Mouse (Mus musculus): ENCODE results near the gene Plcb4.

Gene Plcb4

GRCm38 (mm10) chr2:135761226-135761802 is 102.5 kb downstream of the Plcb4 start:
- DNase-seq: no peak

- DNase-seq: peak; percentile 23
These were observed 105.9 kb downstream of the Plcb4 start for GRCm38 (mm10) chr2:135764706-135765105.

GRCm38 (mm10) chr2:135766471-135767063 is 107.8 kb downstream of the Plcb4 start:
- DNase-seq: no peak

- DNase-seq: no peak
These were observed 108.7 kb downstream of the Plcb4 start for GRCm38 (mm10) chr2:135767535-135767934.

GRCm38 (mm10) chr2:135769701-135770100 is 110.9 kb downstream of the Plcb4 start:
- DNase-seq: no peak

- no peak for DNase-seq
These were observed 111.4 kb downstream of the Plcb4 start for GRCm38 (mm10) chr2:135770226-135770625.

- DNase-seq: peak; percentile 45
These were observed 114.6 kb downstream of the Plcb4 start for GRCm38 (mm10) chr2:135773194-135773972.

GRCm38 (mm10) chr2:135775026-135775425 is 116.2 kb downstream of the Plcb4 start:
- no peak for DNase-seq

GRCm38 (mm10) chr2:135776131-135776775 is 117.4 kb downstream of the Plcb4 start:
- no peak for DNase-seq

- no peak for DNase-seq
These were observed 122.6 kb downstream of the Plcb4 start for GRCm38 (mm10) chr2:135781391-135781790.

- no peak for DNase-seq
These were observed 128.6 kb downstream of the Plcb4 start for GRCm38 (mm10) chr2:135787415-135787814.

- no peak for DNase-seq
These were observed 134.1 kb downstream of the Plcb4 start for GRCm38 (mm10) chr2:135792907-135793306.

- no peak for DNase-seq
These were observed 137.9 kb downstream of the Plcb4 start for GRCm38 (mm10) chr2:135796684-135797083.

GRCm38 (mm10) chr2:135797677-135798546 is 139.1 kb downstream of the Plcb4 start:
- peak; percentile 29 for DNase-seq

GRCm38 (mm10) chr2:135799149-135799770 is 140.4 kb downstream of the Plcb4 start:
- no peak for DNase-seq

- no peak for DNase-seq
These were observed 141.6 kb downstream of the Plcb4 start for GRCm38 (mm10) chr2:135800385-135800784.

- DNase-seq: no peak
These were observed 144.2 kb downstream of the Plcb4 start for GRCm38 (mm10) chr2:135802878-135803450.

- DNase-seq: no peak
These were observed 147.2 kb downstream of the Plcb4 start for GRCm38 (mm10) chr2:135805748-135806685.

GRCm38 (mm10) chr2:135808342-135808741 is 149.5 kb downstream of the Plcb4 start:
- DNase-seq: no peak

- no peak for DNase-seq
These were observed 152.0 kb downstream of the Plcb4 start for GRCm38 (mm10) chr2:135810841-135811240.

Data from embryo, embryonic 11 days (tissue).